In the genomic region with DNA sequence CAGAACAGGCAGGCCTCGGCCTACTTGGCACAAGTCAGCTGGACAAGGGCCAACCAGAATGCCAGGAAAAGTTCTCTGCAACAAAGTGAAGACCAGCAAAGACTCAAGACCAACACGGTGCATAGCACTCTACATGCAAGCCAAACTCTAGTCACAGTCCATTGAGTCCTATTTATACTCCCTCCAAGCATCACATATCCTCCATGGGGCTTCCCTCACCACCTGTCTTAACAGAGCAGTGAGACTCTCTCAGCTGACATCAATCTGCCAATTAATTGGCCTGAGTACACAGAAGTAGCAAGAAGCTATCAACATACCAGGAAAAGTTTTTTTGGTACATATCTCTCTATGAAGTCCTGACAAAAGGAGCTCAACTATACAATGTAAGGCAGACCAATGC, we compare ENCODE assay signal across 16 mouse cellular contexts. TPM values are rescaled to one million over a fixed set of nuclear protein-coding genes. Genes with fewer than 3 reads are reported as not detected.
"Had no signal": no experiment of that assay in that cellular context is flagged by ENCODE, and none has a peak within 500 bp of the region (broad histone marks: within the 10 kb centered on the region; RNA-seq: fewer than 3 reads in every experiment).

No protein-coding gene starts in this region.

RNA-seq across cellular contexts. Expression of gene H2-M10.5, which starts 7.3 kb away (rescaled TPM):
- total RNA-seq: megakaryocyte, adult 5-6 weeks; megakaryocyte-erythroid progenitor cell, adult 5-6 weeks had no signal
- polyA plus RNA-seq: lung, embryonic 14.5 days; lung, embryonic 16.5 days; midbrain, embryonic 10.5 days; midbrain, embryonic 12.5 days; midbrain, embryonic 14.5 days; midbrain, embryonic 16.5 days; myocyte; neural tube, embryonic 11.5 days; neural tube, embryonic 13.5 days; neural tube, embryonic 15.5 days; small intestine, adult 2 months; stomach, embryonic 14.5 days; stomach, embryonic 16.5 days had no signal

RNA-seq across cellular contexts. Expression of gene H2-M10.6, which starts 46.6 kb away (rescaled TPM):
- total RNA-seq: megakaryocyte, adult 5-6 weeks; megakaryocyte-erythroid progenitor cell, adult 5-6 weeks had no signal
- polyA plus RNA-seq: lung, embryonic 14.5 days; lung, embryonic 16.5 days; midbrain, embryonic 10.5 days; midbrain, embryonic 12.5 days; midbrain, embryonic 14.5 days; midbrain, embryonic 16.5 days; myocyte; neural tube, embryonic 11.5 days; neural tube, embryonic 13.5 days; neural tube, embryonic 15.5 days; small intestine, adult 2 months; stomach, embryonic 14.5 days; stomach, embryonic 16.5 days; thymus, postnatal 0 days had no signal
